Mouse (Mus musculus) lung, postnatal 0 days (tissue): Measurements from ENCODE around the gene Pde6c. TPM values are rescaled to one million over a fixed set of nuclear protein-coding genes. Genes with fewer than 3 reads are reported as not detected.

ENCODE experiments used
- ATAC-seq: fragments of 200-750 bp; cut with Nextera tagmentation; 2 replicates; pipeline ENCODE4 v1.8.0; 2017; ENCODE audit warnings: moderate library complexity
- DNase-seq: peaks from one replicate; pipeline ENCODE4 v3.0.0-alpha.2; 2016; ENCODE audit warnings: low spot score
- H3K27ac ChIP-seq: fragments of 300-500 bp; sonication (generic); 2 replicates; pipeline ENCODE4 v1.5.1; 2014; ENCODE audit warnings: antibody characterized with exemption, mild to moderate bottlenecking, low read length, mixed read lengths
- H3K27me3 ChIP-seq: fragments of 300-500 bp; sonication (generic); replicated peaks from 2 replicates; pipeline ENCODE4 v1.6.1; 2014; ENCODE audit warnings: low read length, mixed read lengths; ENCODE audit not compliant: insufficient read depth
- H3K36me3 ChIP-seq: fragments of 300-500 bp; sonication (generic); 2 replicates; pipeline ENCODE4 v1.6.1; 2014; ENCODE audit warnings: low read length, mixed read lengths; ENCODE audit not compliant: insufficient read depth
- H3K4me1 ChIP-seq: fragments of 300-500 bp; sonication (generic); 2 replicates; pipeline ENCODE4 v1.6.1; 2014; ENCODE audit warnings: antibody characterized with exemption, low read depth, low read length, mixed read lengths; ENCODE audit not compliant: insufficient read depth
- H3K4me2 ChIP-seq: fragments of 300-500 bp; sonication (generic); replicated peaks from 2 replicates; pipeline ENCODE4 v1.6.1; 2014; ENCODE audit warnings: low read depth, mild to moderate bottlenecking, low read length, moderate library complexity, mixed read lengths
- H3K4me3 ChIP-seq: fragments of 300-500 bp; sonication (generic); 2 replicates; pipeline ENCODE4 v1.5.1; 2014; ENCODE audit warnings: low read depth, low read length
- H3K9ac ChIP-seq: fragments of 300-500 bp; sonication (generic); replicated peaks from 2 replicates; pipeline ENCODE4 v1.6.1; 2014; ENCODE audit warnings: low read depth, mild to moderate bottlenecking
- H3K9me3 ChIP-seq: fragments of 300-500 bp; sonication (generic); 2 replicates; pipeline ENCODE4 v1.6.1; 2016; ENCODE audit warnings: low read length, mixed read lengths
- CTCF ChIP-seq: IDR thresholded peaks from 2 replicates; pipeline ENCODE4 v1.5.1; 2016; ENCODE audit warnings: antibody characterized with exemption, mild to moderate bottlenecking
- EP300 ChIP-seq: IDR thresholded peaks from 2 replicates; pipeline ENCODE4 v1.6.1; 2016; ENCODE audit warnings: antibody characterized with exemption, mild to moderate bottlenecking, control low read depth
- WGBS: fragments of 180-500 bp; shearing (Covaris S2); extraction: QIAGEN DNeasy Blood & Tissue Kit; methylation state at CpG from one replicate; pipeline ENCODE4 v1.1.7; 2014; 5-methylcytosine and 5-hydroxymethylcytosine counted together
- polyA plus RNA-seq: library from polyadenylated mRNA; unstranded; fragments of >200 nt; fragmentation: Nextera tagmentation; extraction: Ambion mirVana; gene quantifications from 2 replicates; pipeline ENCODE4 v1.2.1, GENCODE M21; 2015

Gene Pde6c
- polyA plus RNA-seq, 1 experiment from 2014 or later = not detected

DNA sequence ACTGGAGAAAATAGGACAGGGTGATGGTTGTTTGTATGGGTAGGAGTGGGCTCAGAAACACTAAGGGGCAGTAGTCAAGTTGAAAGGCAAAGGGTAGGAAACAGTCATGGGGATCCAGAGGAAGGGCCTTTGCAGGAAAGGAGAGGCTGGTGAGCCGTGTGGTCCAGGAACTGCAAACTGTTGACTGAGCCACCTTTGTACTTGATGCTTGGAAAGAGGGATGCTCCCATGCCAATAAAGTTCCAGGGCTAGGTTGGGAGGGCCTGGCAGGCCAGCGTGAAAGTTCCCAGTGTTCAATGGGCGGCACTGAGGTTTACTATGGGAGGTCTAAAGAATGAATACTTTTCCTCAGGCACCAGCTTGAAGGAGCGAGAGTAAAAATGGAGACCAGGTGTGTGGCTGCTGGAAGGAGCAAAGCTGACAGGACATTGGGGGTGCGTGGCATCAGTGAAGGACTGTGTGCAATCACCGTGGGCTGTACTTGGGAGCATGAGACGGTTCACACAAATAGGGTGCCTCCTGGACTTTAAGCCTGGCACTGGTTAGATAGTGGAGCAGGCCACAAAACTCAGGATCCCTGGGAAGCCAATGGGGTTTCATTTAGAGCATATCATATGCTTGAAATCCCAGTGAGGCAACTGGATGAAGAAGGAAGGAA is 17.6 kb upstream of the Pde6c start:
- 90% methylated on average over 7 of the region's 7 CpGs for WGBS
- ATAC-seq = no peak

DNA sequence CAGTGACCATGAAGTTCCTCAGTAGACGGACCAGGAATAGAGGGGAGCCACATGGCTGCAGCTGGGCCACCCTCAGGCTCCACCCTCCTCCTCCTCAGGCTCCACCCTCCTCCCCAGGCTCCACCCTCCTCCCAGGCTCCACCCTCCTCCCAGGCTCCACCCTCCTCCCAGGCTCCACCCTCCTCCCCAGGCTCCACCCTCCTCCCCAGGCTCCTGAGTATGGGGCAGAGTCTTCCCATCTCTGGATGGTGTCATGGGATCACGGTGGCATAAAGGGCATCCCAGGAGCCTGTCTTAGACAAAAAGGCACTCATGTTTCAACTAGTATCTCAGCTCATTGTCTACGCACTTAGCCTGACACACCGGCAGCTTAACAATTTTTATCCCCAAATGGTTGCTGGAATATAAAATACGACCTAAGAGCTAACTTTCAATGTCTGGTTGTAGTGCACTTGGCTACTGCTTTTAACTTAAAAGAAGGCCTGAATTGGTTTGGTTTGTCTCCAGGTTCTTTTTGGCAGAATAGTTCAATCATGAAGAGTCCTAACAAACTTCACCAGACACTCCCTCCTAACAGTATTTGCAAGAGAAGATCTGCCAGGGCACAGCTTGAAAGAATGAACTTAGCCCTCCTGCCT is 12.3 kb upstream of the Pde6c start:
- ATAC-seq (no peak), DNase-seq (no peak)
- H3K9me3 ChIP-seq = no peaks in the 10 kb centered on the region
- no peaks in the 10 kb centered on the region for H3K36me3 ChIP-seq
- TF ChIP-seq EP300 = no peak
- no peak for TF ChIP-seq CTCF
- H3K4me1 ChIP-seq = no peaks in the 10 kb centered on the region
- no peak overlapping the region for H3K27ac ChIP-seq
- no peak overlapping the region for H3K9ac ChIP-seq
- no peak overlapping the region for H3K4me3 ChIP-seq
- H3K4me2 ChIP-seq = no peak overlapping the region
- H3K27me3 ChIP-seq = peaks cover 9% of the 10 kb centered on the region; the same call in 1 of the 2 replicates
- 84% methylated on average over 5 of the region's 5 CpGs for WGBS

More for the DNA sequence above, 17.6 kb upstream of the Pde6c start:
- no peak for DNase-seq
- Histone ChIP-seq H3K27ac (no peak overlapping the region), H3K27me3 (no peaks in the 10 kb centered on the region), H3K4me3 (no peak overlapping the region), H3K4me2 (no peak overlapping the region), H3K9me3 (no peaks in the 10 kb centered on the region), H3K4me1 (no peaks in the 10 kb centered on the region), H3K9ac (no peak overlapping the region), H3K36me3 (no peaks in the 10 kb centered on the region)
- TF ChIP-seq EP300 = no peak
- no peak for TF ChIP-seq CTCF

DNA sequence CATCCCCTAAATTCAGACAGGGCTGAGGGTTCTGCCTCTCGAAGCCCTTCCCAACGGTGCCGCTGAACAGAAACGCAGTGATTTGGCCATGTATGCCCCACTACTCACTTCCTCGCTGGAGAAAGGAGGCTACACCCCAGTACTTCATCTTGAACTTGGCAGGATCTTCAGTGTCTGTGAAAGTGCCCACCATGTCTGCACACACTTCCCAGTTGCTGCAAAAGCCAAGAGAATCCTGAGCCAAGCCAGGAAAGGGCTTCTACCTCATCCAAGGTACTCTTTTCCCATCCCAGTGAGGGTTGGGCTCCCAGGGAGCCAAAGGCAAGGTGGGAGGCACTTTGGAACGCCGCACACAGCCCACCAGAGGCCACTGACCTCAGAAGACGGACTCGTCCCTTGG is 8.7 kb upstream of the Pde6c start:
- Histone ChIP-seq H3K27me3 (peaks cover 9% of the 10 kb centered on the region; the same call in 1 of the 2 replicates), H3K36me3 (no peaks in the 10 kb centered on the region), H3K9me3 (no peaks in the 10 kb centered on the region), H3K4me1 (no peaks in the 10 kb centered on the region), H3K9ac (no peak overlapping the region), H3K27ac (no peak overlapping the region), H3K4me2 (peak overlapping the region; percentile 87), H3K4me3 (peak overlapping the region; percentile 41)
- WGBS = 23% methylated on average over 9 of the region's 9 CpGs
- TF ChIP-seq EP300 = no peak
- TF ChIP-seq CTCF = no peak
- ATAC-seq = no peak
- DNase-seq = no peak

DNA sequence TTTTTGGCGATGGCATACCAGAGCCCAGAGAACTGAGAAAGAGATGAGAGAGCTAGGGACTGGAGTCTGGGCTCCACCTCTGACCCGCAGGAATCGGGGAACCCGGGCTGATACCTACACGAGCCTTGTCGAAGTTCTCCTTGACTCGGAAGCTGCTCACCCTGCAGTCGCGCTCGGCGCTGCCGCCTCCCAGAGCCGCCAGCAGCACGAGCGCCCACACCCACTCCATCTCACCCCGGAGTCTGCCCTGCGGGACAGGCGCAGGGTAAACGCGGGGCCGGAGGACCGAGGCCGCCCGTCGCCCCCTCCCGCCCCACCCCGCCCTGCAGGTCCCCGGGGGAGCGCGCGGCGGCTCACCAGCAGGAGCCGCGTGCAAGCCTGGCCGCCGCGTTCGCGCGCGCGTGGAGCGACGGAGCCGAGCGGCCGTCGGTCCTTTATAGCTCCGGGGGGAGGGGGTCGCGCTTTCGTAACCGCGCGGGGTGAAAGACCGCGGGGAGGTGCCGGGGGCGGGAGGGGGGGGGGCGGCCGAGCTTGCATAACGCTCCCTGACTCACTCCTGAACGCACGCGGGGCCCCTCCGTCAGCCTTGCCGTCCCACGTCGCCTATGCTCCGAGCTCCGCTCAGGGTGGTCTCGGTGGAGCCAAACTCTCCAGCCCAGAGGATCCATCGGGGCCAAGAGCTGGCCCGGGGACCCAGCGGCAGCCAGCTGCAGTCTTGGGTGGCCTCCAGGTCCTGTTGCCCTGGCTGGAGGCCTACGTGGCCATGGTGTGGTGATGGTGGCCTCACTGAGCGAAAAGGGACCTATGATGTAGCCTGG is 8.0 kb upstream of the Pde6c start:
- H3K4me3 ChIP-seq = peak overlapping the region; percentile 41
- H3K4me2 ChIP-seq = peak overlapping the region; percentile 87
- H3K9me3 ChIP-seq = no peaks in the 10 kb centered on the region
- DNase-seq (peak; percentile 47), ATAC-seq (peak; percentile 83)
- H3K9ac ChIP-seq = no peak overlapping the region
- H3K27ac ChIP-seq = no peak overlapping the region
- WGBS = 2% methylated on average over 37 of the region's 77 CpGs
- H3K4me1 ChIP-seq = no peaks in the 10 kb centered on the region
- TF ChIP-seq CTCF (no peak), EP300 (no peak)
- H3K36me3 ChIP-seq = no peaks in the 10 kb centered on the region
- H3K27me3 ChIP-seq = peaks cover 9% of the 10 kb centered on the region; the same call in 1 of the 2 replicates

DNA sequence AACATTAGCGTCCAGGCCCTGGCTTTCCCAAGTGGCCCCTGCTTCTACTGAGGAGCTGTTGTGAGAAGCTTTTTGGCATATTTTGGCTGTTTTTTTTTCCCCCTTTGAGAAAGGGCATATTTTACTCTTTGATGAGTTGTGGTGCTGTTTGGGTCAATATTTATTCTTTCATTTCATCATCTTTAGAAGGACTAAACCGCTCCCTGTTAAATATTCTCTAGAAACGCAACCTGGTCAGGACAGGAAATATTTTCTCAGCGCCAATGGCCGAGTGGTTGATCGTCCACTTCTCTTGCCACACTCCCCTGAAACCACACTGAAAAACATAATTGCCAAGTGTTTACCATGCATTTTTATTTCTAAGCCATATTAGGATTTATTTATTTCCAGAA is 7.4 kb upstream of the Pde6c start, which contains the start of gene Rbp4:
TSS of gene Rbp4 (minus strand) at position 63 of the 392 bp plus-strand sequence.
- H3K27me3 ChIP-seq = peaks cover 9% of the 10 kb centered on the region; the same call in 1 of the 2 replicates
- WGBS = 41% methylated on average over 6 of the region's 6 CpGs
- no peak within 1 kb of the TSS for H3K27ac ChIP-seq
- no peak for ATAC-seq
- H3K36me3 ChIP-seq = no peaks in the 10 kb centered on the region
- no peak within 1 kb of the TSS for H3K9ac ChIP-seq
- H3K4me1 ChIP-seq = no peaks in the 10 kb centered on the region
- H3K4me2 ChIP-seq = peak within 1 kb of the TSS; percentile 87
- H3K4me3 ChIP-seq = peak within 1 kb of the TSS; percentile 41
- TF ChIP-seq EP300 = no peak
- TF ChIP-seq CTCF = no peak
- no peaks in the 10 kb centered on the region for H3K9me3 ChIP-seq
- DNase-seq = no peak

DNA sequence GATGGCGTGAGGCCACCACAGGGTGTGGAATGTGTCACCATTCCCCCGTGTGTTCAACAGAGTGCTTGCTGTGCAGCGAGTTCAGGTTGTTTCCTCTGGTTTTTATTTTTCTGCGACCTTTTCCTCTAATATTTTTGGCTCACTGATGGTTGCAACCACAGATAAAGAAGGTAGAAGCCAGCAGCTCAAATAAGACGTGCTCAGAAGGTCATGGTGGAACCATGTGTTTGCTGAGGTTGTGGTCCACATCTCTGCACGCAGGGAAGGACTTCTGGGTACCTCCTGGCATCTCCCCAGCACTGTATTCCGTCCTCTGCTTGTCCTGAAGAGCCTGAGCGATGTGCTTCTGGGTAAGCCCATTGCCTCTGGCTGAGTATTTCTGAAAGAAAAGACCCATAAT is 5.9 kb upstream of the Pde6c start:
- Histone ChIP-seq H3K4me2 (no peak overlapping the region), H3K9me3 (no peaks in the 10 kb centered on the region), H3K4me3 (no peak overlapping the region), H3K27ac (no peak overlapping the region), H3K27me3 (peaks cover 9% of the 10 kb centered on the region; the same call in 1 of the 2 replicates), H3K4me1 (no peaks in the 10 kb centered on the region), H3K9ac (no peak overlapping the region), H3K36me3 (no peaks in the 10 kb centered on the region)
- TF ChIP-seq CTCF = no peak
- no peak for TF ChIP-seq EP300
- ATAC-seq = no peak
- 64% methylated on average over 8 of the region's 8 CpGs for WGBS
- DNase-seq = no peak
